Mouse (Mus musculus) midbrain, embryonic 15.5 days (tissue): ENCODE data around the gene Zfp423. TPM values are rescaled to one million over a fixed set of nuclear protein-coding genes. Genes with fewer than 3 reads are reported as not detected.

ENCODE experiments used
- ATAC-seq: fragments of 200-750 bp; cut with Nextera tagmentation; replicated peaks from 2 replicates; pipeline ENCODE4 v1.8.0; 2017; ENCODE audit warnings: moderate TSS enrichment
- H3K27ac ChIP-seq: fragments of 300-500 bp; sonication (generic); 2 replicates; pipeline ENCODE4 v1.5.1; 2015; ENCODE audit warnings: mild to moderate bottlenecking, inconsistent platforms
- H3K27me3 ChIP-seq: fragments of 300-500 bp; sonication (generic); replicated peaks from 2 replicates; pipeline ENCODE4 v1.6.1; 2015; ENCODE audit warnings: inconsistent platforms
- H3K36me3 ChIP-seq: fragments of 300-500 bp; sonication (generic); replicated peaks from 2 replicates; pipeline ENCODE4 v1.6.1; 2015; ENCODE audit warnings: inconsistent platforms
- H3K4me1 ChIP-seq: fragments of 300-500 bp; sonication (generic); 2 replicates; pipeline ENCODE4 v1.6.1; 2015; ENCODE audit warnings: inconsistent platforms
- H3K4me2 ChIP-seq: fragments of 300-500 bp; sonication (generic); 2 replicates; pipeline ENCODE4 v1.6.1; 2015; ENCODE audit warnings: inconsistent platforms, mild to moderate bottlenecking, moderate library complexity
- H3K4me3 ChIP-seq: fragments of 300-500 bp; sonication (generic); 2 replicates; pipeline ENCODE4 v1.5.1; 2015; ENCODE audit warnings: mild to moderate bottlenecking, inconsistent platforms
- H3K9ac ChIP-seq: fragments of 300-500 bp; sonication (generic); 2 replicates; pipeline ENCODE4 v1.6.1; 2015; ENCODE audit warnings: mild to moderate bottlenecking, inconsistent platforms
- H3K9me3 ChIP-seq: fragments of 300-500 bp; sonication (generic); 2 replicates; pipeline ENCODE4 v1.6.1; 2016; ENCODE audit warnings: inconsistent platforms
- WGBS: fragments of 180-500 bp; shearing (Covaris S2); methylation state at CpG from one replicate; pipeline ENCODE4 v1.1.7; 2015; ENCODE audit warnings: mixed read lengths; 5-methylcytosine and 5-hydroxymethylcytosine counted together
- polyA plus RNA-seq: library from polyadenylated mRNA; unstranded; fragments of >200 nt; fragmentation: Nextera tagmentation; extraction: Ambion mirVana; gene quantifications from 2 replicates; pipeline ENCODE4 v1.2.1, GENCODE M21; 2015

The Zfp423 gene
- polyA plus RNA-seq, 1 experiment from 2014 or later: 35.7 TPM

DNA sequence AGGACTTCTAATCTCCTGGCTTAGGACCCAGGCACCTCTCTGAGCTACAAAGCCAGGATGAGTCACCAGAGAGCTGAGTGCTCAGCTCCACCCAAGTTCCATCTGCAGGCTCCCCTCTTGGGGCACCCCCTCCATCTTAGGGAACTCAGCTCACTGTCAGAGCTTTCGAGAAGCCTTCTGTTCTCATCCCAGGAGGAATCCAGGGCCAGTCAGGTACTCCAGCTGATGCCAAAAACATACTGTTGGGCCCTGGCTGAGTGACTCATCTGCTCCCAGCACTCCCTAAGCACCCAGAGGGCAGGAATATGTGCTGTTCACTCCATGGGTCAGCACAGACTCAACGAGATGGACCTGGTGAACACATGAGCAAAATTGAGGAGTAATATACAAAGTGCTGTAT is 184.4 kb downstream of the Zfp423 start:
- no peak for ATAC-seq
- Histone ChIP-seq H3K4me2 (no peak overlapping the region), H3K27me3 (no peaks in the 10 kb centered on the region), H3K4me3 (no peak overlapping the region), H3K4me1 (peaks cover 18% of the 10 kb centered on the region), H3K9me3 (no peaks in the 10 kb centered on the region), H3K36me3 (0 out of 2 replicates have a peak, but pooled peaks cover 3% of the 10 kb centered on the region), H3K27ac (no peak overlapping the region), H3K9ac (no peak overlapping the region)
- WGBS: 81% methylated on average over 2 of the region's 2 CpGs

DNA sequence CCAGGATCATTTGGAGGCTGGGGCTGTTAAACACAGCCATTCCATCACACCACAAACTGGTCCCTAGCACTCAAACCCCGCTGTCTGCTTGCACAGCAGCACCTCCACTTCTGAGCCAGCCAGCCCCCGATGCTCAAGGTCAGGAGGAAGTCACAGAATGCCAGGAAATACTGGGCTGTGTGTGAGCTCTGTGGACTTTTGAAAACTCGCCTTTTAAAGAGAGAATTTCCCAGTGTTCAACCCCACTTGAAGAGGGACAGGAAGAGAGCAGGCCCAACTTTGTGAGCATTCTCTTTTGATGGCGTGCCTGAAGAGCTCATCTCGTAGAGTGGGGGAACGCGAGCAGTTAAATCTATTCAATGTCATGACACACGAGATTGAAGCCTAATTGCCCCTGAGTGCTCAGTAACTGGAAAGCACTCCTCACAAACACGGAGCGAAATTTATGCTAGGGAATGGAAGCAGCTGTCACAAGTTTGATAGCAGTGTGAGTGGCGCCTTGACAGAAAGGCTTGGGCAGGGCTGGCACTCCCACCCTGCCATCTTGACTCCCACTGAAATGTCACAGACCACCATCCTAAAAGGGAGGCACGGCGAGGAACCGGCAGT is 186.4 kb downstream of the Zfp423 start:
- H3K4me1 ChIP-seq: peaks cover 11% of the 10 kb centered on the region
- no peaks in the 10 kb centered on the region for H3K27me3 ChIP-seq
- H3K9me3 ChIP-seq: no peaks in the 10 kb centered on the region
- H3K4me3 ChIP-seq: no peak overlapping the region
- no peak for ATAC-seq
- no peaks in the 10 kb centered on the region for H3K36me3 ChIP-seq
- H3K4me2 ChIP-seq: no peak overlapping the region
- H3K9ac ChIP-seq: no peak overlapping the region
- WGBS: 73% methylated on average over 14 of the region's 14 CpGs
- no peak overlapping the region for H3K27ac ChIP-seq

DNA sequence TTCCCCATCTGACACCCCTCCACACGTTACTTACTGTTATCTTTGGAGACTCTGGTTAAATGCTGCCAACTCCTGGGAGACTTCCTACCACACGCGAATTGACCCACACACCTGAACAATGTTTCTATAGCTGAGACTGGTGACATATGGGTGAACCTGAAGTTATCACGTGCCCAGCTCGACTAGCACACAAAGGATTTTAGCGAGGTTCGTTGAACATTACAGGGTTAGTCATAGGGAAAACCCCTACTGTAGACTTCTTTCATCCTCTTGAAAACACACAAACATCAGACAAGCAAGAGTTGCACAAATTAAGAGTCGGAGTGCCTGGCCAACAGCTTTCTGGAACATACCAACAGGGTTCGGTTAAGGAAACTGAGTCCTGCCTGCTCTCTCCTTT is 191.5 kb downstream of the Zfp423 start:
- Histone ChIP-seq H3K4me1 (no peaks in the 10 kb centered on the region), H3K27ac (no peak overlapping the region), H3K36me3 (no peaks in the 10 kb centered on the region), H3K27me3 (no peaks in the 10 kb centered on the region), H3K4me2 (no peak overlapping the region), H3K9ac (no peak overlapping the region), H3K9me3 (no peaks in the 10 kb centered on the region), H3K4me3 (no peak overlapping the region)
- no peak for ATAC-seq
- 89% methylated on average over 9 of the region's 9 CpGs for WGBS

DNA sequence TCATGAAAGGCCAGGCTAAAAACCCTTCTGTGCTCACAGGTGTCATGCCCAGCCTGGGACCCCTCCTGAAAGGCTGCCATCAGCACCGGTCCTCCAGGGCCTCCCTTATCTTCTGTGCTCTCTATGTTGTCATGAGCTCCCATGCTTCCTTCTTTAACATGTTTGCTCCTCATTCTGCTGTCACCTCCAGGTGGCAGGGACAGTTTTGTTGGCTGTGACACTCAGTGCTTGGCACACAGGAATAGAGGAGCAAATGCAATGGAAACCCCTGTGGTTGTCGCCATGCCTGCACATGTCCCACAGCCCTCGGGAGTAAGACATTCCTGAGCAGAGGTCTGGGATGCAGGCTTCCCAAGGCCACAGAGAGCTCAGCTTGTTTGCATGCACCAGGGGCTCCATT is 194.1 kb downstream of the Zfp423 start:
- Histone ChIP-seq H3K36me3 (no peaks in the 10 kb centered on the region), H3K27me3 (no peaks in the 10 kb centered on the region), H3K9me3 (no peaks in the 10 kb centered on the region), H3K4me3 (no peak overlapping the region), H3K4me2 (no peak overlapping the region), H3K4me1 (no peaks in the 10 kb centered on the region), H3K9ac (no peak overlapping the region), H3K27ac (no peak overlapping the region)
- no peak for ATAC-seq
- 88% methylated on average over 3 of the region's 3 CpGs for WGBS

DNA sequence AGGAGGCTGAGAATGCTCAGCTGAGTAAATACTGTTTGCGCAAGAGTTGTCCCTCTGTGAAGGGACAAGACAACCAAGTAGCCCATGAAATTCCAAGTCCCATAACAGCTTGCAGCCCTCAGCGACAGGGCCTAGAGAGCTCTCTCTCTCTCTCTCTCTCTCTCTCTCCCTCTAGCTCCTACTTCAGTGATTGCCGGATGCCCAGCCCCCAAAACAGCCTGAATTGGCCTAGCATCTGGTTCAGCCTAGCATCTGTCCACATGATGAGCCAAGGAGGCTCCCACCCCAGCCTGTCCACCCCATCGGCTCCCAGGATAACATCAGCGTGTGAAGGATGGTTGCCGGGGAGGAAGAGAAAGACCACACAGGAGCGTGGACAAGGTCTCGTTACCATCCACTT is 200.6 kb downstream of the Zfp423 start:
- H3K9ac ChIP-seq: no peak overlapping the region
- 58% methylated on average over 8 of the region's 8 CpGs for WGBS

DNA sequence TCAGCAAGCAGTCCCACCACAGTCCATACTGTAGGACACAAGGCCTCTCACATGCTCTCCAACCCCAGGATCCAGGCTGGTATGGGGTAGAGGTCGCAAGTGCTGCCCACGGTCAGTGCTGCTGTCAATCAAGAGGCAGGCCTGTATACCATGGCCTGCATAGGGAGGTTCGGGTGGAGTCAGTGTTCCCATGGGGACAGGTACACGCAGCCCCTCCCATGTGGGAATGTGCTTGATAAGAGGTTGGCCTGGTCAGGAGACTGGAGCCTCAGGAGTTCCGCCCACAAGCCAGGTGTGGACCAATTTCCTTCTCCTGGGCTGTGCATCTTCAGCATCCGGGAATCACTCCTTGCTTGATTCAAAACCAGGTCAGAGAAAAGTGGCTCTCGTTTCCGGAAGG is 204.5 kb downstream of the Zfp423 start:
- 89% methylated on average over 8 of the region's 8 CpGs for WGBS
- Histone ChIP-seq H3K4me2 (no peak overlapping the region), H3K27ac (no peak overlapping the region), H3K27me3 (no peaks in the 10 kb centered on the region), H3K4me1 (peaks cover 28% of the 10 kb centered on the region), H3K9ac (no peak overlapping the region), H3K36me3 (no peaks in the 10 kb centered on the region), H3K4me3 (no peak overlapping the region), H3K9me3 (no peaks in the 10 kb centered on the region)
- ATAC-seq: no peak

More for the DNA sequence above, 200.6 kb downstream of the Zfp423 start:
- no peaks in the 10 kb centered on the region for H3K27me3 ChIP-seq
- H3K4me2 ChIP-seq: no peak overlapping the region
- H3K4me3 ChIP-seq: no peak overlapping the region
- H3K27ac ChIP-seq: no peak overlapping the region
- no peaks in the 10 kb centered on the region for H3K36me3 ChIP-seq
- ATAC-seq: no peak
- H3K9me3 ChIP-seq: no peaks in the 10 kb centered on the region
- 0 out of 2 replicates have a peak, but pooled peaks cover 4% of the 10 kb centered on the region for H3K4me1 ChIP-seq

DNA sequence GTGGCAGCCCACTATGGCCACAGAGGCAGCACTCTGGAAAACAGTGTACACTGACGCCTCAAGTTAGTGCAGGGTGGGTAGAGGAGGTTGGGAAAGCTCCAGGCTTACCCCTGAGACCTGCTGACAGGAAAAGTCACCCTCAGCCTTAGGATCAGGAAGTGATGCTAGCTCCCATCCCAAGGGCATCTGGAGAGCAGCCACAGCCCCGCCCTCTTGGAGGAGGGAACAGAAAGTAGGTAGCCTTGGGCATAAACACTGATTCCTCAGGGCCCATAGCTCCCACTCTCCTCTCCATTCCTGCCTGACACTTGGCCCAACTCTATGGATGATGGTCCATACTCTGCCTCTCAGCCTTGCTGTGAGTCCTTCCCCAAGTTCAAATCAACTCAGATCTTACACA is 205.8 kb downstream of the Zfp423 start:
- H3K27ac ChIP-seq: no peak overlapping the region
- 70% methylated on average over 2 of the region's 2 CpGs for WGBS
- H3K9ac ChIP-seq: no peak overlapping the region

DNA sequence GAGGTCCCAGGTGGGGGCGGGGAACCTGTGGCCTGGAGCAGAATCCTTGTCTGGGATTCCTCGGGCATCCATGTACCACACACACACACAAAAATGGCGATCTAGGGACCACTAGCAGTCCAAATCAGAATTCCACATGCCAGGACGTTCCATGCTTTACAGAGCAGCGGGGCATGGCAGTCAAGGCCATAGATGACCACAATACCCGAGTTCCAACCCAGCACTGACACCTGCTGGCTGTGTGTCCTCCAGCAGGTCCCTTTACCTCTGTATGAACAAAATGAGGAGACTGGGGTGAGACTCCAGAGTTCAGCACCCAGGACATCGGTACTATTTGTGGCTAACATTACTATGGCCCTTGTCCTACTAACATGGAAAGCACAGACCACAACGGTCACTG is 206.2 kb downstream of the Zfp423 start:
- 64% methylated on average over 8 of the region's 8 CpGs for WGBS
- Histone ChIP-seq H3K4me2 (no peak overlapping the region), H3K36me3 (no peaks in the 10 kb centered on the region), H3K4me1 (peaks cover 33% of the 10 kb centered on the region), H3K4me3 (no peak overlapping the region), H3K9ac (no peak overlapping the region), H3K27me3 (no peaks in the 10 kb centered on the region), H3K27ac (no peak overlapping the region), H3K9me3 (no peaks in the 10 kb centered on the region)
- no peak for ATAC-seq

More for the DNA sequence above, 205.8 kb downstream of the Zfp423 start:
- no peak overlapping the region for H3K4me2 ChIP-seq
- no peaks in the 10 kb centered on the region for H3K9me3 ChIP-seq
- H3K27me3 ChIP-seq: no peaks in the 10 kb centered on the region
- no peak overlapping the region for H3K4me3 ChIP-seq
- no peak for ATAC-seq
- no peaks in the 10 kb centered on the region for H3K36me3 ChIP-seq
- peaks cover 33% of the 10 kb centered on the region for H3K4me1 ChIP-seq

DNA sequence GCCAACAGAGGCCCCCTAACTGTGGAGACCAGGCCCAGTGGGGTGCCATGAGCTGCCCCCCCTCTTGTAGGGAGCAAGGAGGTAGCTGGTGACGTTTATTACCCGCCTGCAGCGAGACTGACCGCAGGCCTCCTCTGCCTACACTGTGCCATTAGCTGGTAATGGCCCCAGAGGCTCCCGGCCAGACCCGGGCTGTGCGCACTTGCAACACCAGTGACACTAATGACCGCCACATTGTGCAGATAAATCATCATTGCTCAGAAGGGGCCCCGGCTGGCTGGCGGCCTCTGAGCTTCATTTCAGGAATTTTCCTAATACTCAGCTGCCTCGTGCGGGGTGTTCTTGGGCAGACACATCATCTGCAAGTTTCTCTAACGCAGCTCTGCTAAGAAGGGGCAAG is 206.7 kb downstream of the Zfp423 start:
- no peaks in the 10 kb centered on the region for H3K9me3 ChIP-seq
- no peaks in the 10 kb centered on the region for H3K36me3 ChIP-seq
- no peak overlapping the region for H3K9ac ChIP-seq
- 73% methylated on average over 13 of the region's 13 CpGs for WGBS
- H3K4me2 ChIP-seq: no peak overlapping the region
- no peak for ATAC-seq
- no peaks in the 10 kb centered on the region for H3K27me3 ChIP-seq
- no peak overlapping the region for H3K4me3 ChIP-seq
- H3K4me1 ChIP-seq: peaks cover 37% of the 10 kb centered on the region
- H3K27ac ChIP-seq: no peak overlapping the region

DNA sequence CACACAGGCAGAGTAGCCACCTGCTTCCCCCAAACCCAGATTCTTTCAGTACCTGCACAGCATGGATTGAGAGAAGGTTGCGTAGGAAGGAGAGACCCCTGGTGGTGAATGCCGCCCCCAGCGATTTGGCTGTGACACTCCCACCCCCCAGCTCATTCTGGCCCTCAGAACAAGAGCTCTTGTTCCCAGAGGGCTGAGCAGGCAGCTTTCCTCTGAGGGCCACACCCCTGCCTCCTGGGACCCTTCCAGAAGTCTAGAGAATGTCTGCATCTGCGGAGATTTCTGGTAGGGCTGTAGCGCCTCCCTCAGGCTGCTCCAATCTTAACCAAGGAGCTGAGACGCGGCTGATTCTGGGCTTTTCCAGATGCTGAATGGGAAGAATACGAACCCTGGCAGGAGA is 211.8 kb downstream of the Zfp423 start:
- H3K27me3 ChIP-seq: no peaks in the 10 kb centered on the region
- H3K27ac ChIP-seq: peak overlapping the region; percentile 58
- WGBS: 20% methylated on average over 8 of the region's 8 CpGs
- no peak overlapping the region for H3K4me2 ChIP-seq
- no peak for ATAC-seq
- H3K9ac ChIP-seq: no peak overlapping the region
- H3K9me3 ChIP-seq: no peaks in the 10 kb centered on the region
- H3K4me1 ChIP-seq: peaks cover 75% of the 10 kb centered on the region
- H3K4me3 ChIP-seq: no peak overlapping the region
- H3K36me3 ChIP-seq: no peaks in the 10 kb centered on the region

DNA sequence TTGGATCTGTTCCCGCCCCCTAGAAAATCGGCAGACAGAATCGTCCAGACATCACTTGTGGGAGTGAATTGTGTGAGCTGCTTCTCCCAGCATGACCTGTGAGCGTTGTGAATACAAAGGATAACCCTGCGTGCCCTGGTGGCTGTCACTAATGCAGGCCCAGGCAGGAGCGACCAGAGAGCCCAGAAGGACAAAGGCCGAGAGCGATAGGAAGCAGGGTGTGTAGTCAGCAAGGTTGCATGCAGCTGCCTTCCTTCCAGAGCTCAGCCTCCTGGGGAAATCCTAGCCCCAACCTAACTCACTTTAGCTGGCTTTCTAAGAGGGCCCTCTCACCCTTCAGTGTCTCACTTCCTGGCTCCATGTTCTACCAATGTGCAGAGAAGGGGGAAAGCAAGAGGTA is 212.3 kb downstream of the Zfp423 start:
- Histone ChIP-seq H3K4me3 (no peak overlapping the region), H3K4me1 (peaks cover 76% of the 10 kb centered on the region), H3K9ac (no peak overlapping the region), H3K36me3 (no peaks in the 10 kb centered on the region), H3K27ac (peak overlapping the region; percentile 58), H3K9me3 (no peaks in the 10 kb centered on the region), H3K4me2 (no peak overlapping the region), H3K27me3 (no peaks in the 10 kb centered on the region)
- ATAC-seq: no peak
- WGBS: 9% methylated on average over 8 of the region's 8 CpGs

DNA sequence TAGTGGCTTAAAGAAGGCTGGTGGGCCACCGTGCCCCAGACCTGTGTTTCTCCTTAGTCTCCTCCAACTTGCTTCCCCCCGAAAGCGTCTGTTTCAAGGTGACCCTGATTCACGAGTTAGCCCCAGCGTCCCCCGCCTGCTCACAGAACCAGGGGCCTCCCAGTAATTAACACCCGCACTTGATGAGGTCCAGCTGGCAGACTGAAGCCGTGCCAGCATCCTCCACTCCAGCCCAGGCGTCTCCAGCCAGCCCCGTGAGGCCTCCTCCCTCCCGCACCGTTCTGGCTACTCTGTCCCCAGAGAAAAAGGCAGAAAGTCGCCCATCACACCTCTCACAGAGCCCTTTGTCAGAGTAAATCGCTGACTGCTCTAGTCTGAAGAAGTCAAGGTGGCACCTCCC is 213.3 kb downstream of the Zfp423 start:
- Histone ChIP-seq H3K36me3 (no peaks in the 10 kb centered on the region), H3K9ac (no peak overlapping the region), H3K27me3 (no peaks in the 10 kb centered on the region), H3K4me2 (no peak overlapping the region), H3K9me3 (no peaks in the 10 kb centered on the region), H3K4me3 (no peak overlapping the region), H3K27ac (peak overlapping the region; percentile 76), H3K4me1 (peaks cover 85% of the 10 kb centered on the region)
- WGBS: 45% methylated on average over 14 of the region's 14 CpGs
- ATAC-seq: no peak

DNA sequence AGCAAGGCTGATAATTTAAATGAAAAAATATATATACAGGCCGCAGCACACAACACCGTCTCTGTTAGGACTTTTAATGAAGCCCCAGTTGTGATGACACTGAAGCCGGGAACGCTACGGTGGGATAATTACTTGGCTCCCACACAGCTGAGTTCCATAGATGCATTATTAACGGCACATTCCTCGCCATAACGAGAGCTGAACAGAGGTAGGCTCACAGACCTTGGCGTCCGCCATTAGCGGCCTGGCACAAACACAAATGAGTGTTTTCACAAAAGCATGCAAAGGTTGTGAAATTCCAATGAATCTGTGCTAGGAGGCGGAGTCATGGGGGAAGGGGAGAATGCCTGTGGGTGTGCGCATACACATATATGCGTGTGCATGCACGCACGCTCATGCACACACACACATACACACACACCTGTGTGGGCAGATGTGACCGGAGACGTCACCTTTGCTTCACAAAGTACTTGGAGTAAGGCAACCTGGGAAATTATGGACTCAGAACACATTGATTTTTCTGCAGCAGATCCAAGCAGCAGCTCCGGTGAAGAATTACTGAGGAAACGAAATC is 214.2 kb downstream of the Zfp423 start:
- peak overlapping the region; percentile 4; the same call in 1 of the 2 replicates for H3K4me2 ChIP-seq
- ATAC-seq: peak; percentile 16; the same call in 1 of the 2 replicates
- no peaks in the 10 kb centered on the region for H3K9me3 ChIP-seq
- H3K4me3 ChIP-seq: no peak overlapping the region
- peak overlapping the region; percentile 76 for H3K27ac ChIP-seq
- H3K36me3 ChIP-seq: no peaks in the 10 kb centered on the region
- H3K27me3 ChIP-seq: no peaks in the 10 kb centered on the region
- 41% methylated on average over 20 of the region's 20 CpGs for WGBS
- peaks cover 84% of the 10 kb centered on the region for H3K4me1 ChIP-seq
- 0 out of 2 replicates have a peak overlapping the region, but pooled peaks have one; percentile 4 for H3K9ac ChIP-seq
